Mouse (Mus musculus): ENCODE results near the gene Fosb. TPM values are rescaled to one million over a fixed set of nuclear protein-coding genes. Genes with fewer than 3 reads are reported as not detected.

The Fosb gene
- polyA plus RNA-seq, 1 experiment from 2014 or later, result 0.07 TPM

- H3K9ac ChIP-seq (replicated peaks; ENCODE audit: low read depth, low read length), result no peak overlapping the region
- H3K36me3 ChIP-seq (ENCODE audit: control insufficient read depth, insufficient read depth, low read length), result no peaks in the 10 kb centered on the region
- 68% methylated on average over 25 of the region's 25 CpGs for WGBS
- peaks cover 16% of the 10 kb centered on the region for H3K4me1 ChIP-seq (ENCODE audit: control insufficient read depth, insufficient read depth, low read length)
- H3K27ac ChIP-seq (ENCODE audit: low read length), result no peak overlapping the region
- no peak for ATAC-seq (ENCODE audit: insufficient number of reproducible peaks, insufficient read depth, low FRiP score, low read depth)
- no peak overlapping the region for H3K4me2 ChIP-seq (replicated peaks; ENCODE audit: low read depth, low read length)
- no peak overlapping the region for H3K4me3 ChIP-seq (ENCODE audit: low read depth, low read length)
- peaks cover 40% of the 10 kb centered on the region for H3K27me3 ChIP-seq (ENCODE audit: control insufficient read depth, insufficient read depth, low read length)
- H3K9me3 ChIP-seq (ENCODE audit: control insufficient read depth, low read depth, low read length), result no peaks in the 10 kb centered on the region
Measured at GRCm38 (mm10) chr7:19306819-19307738, 2.8 kb downstream of the Fosb start.

DNA sequence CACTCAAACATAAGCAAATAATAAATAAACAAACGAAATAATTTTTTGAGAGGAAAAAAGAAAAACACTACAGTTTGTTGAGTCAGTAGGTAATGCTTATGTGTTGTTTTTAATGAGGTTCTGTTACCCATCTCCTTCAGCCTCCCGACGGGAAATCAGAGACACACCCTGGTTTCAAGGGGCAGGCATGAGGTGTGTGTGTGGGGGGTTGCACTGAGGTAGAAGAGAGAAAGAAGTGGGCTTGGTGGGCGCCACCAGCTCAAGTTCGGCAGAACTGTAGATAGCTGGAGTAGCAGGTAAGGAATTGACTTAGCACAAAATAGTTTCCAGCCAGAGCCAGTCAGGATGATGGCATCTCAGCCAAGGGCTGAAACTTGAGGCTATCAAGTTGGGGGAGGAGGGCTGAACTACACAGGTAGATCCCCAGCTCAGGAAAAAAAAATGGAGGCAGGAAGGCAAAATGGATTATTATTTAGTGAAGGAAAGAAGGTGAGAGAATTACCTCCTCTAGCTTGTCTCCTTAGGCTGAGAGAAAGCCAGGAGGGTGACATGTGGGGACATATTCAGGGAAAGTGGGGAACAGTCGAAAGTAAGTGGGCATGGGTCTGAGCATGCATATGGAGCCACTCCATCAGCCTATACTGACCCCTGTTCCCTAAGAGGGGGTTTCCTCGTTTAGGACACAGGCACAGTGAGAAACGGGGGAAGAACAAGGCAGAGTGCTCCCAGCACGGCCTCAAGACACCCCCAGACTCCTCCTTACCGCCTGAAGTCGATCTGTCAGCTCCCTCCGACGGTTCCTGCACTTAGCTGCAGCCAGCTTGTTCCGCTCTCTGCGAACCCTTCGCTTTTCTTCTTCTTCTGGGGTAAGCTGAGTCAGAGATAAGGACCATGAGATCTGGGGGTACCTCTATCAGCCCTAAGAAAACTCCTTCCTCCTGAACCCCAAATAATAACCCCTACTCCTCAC, 3.8 kb downstream of the Fosb start:
- no peak overlapping the region for H3K4me2 ChIP-seq (replicated peaks; ENCODE audit: low read depth, low read length)
- H3K4me3 ChIP-seq (ENCODE audit: low read depth, low read length), result no peak overlapping the region
- no peak overlapping the region for H3K9ac ChIP-seq (replicated peaks; ENCODE audit: low read depth, low read length)
- 55% methylated on average over 16 of the region's 16 CpGs for WGBS
- no peak for ATAC-seq (ENCODE audit: insufficient number of reproducible peaks, insufficient read depth, low FRiP score, low read depth)
- H3K9me3 ChIP-seq (ENCODE audit: control insufficient read depth, low read depth, low read length), result no peaks in the 10 kb centered on the region
- H3K4me1 ChIP-seq (ENCODE audit: control insufficient read depth, insufficient read depth, low read length), result peaks cover 20% of the 10 kb centered on the region
- no peaks in the 10 kb centered on the region for H3K36me3 ChIP-seq (ENCODE audit: control insufficient read depth, insufficient read depth, low read length)
- peaks cover 44% of the 10 kb centered on the region for H3K27me3 ChIP-seq (ENCODE audit: control insufficient read depth, insufficient read depth, low read length)
- H3K27ac ChIP-seq (ENCODE audit: low read length), result no peak overlapping the region

GRCm38 (mm10) chr7:19305413-19305735, 4.5 kb downstream of the Fosb start:
- ATAC-seq (ENCODE audit: insufficient number of reproducible peaks, insufficient read depth, low FRiP score, low read depth), result no peak
- 6% methylated on average over 6 of the region's 6 CpGs for WGBS
- Histone ChIP-seq H3K9me3 (ENCODE audit: control insufficient read depth, low read depth, low read length) (no peaks in the 10 kb centered on the region), H3K9ac (replicated peaks; ENCODE audit: low read depth, low read length) (no peak overlapping the region), H3K4me3 (ENCODE audit: low read depth, low read length) (peak overlapping the region; percentile 33; the same call in 1 of the 2 replicates), H3K4me1 (ENCODE audit: control insufficient read depth, insufficient read depth, low read length) (peaks cover 17% of the 10 kb centered on the region), H3K4me2 (replicated peaks; ENCODE audit: low read depth, low read length) (0 out of 2 replicates have a peak overlapping the region, but pooled peaks have one; percentile 48), H3K36me3 (ENCODE audit: control insufficient read depth, insufficient read depth, low read length) (no peaks in the 10 kb centered on the region), H3K27ac (ENCODE audit: low read length) (no peak overlapping the region), H3K27me3 (ENCODE audit: control insufficient read depth, insufficient read depth, low read length) (peaks cover 44% of the 10 kb centered on the region)

DNA sequence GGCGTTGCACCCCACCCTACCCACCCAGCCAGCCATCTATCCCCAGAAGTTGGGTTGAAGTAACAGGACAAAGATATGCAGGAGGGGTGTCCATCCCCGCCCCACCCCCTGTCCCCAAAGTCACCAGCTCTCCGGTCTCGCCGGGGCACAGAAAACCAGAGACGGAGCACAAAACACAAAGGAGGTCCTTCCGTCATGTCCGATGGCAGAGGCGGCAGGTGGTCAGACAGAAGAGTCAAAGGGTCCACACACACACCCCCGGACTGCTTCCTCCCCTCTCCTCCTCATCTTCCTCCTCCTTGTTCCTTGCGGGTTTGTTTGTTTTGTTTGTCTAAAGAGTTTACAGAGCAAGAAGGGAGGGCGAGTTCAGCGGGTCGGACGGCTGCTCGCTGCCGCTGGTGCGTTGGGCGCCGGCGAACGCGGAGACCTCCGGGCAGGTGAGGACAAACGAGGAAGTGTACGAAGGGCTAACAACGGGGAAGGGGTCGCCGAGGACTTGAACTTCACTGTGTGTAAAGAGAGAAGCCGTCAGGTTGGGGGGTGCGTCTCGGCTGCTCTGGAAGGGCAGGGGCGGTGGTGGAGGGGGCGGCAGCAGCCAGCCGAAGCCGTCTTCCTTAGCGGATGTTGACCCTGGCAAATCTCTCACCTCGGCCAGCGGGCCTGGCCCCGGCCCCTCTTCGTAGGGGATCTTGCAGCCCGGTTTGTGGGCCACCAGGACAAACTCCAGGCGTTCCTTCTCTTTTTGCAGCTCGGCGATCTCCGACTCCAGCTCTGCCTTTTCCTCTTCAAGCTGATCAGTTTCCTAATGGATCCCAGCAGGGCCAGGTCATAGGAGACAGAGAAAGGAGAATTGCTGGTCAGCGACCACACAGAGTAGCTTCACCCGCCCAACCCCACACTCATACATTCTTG, 5.1 kb downstream of the Fosb start:
- Histone ChIP-seq H3K27ac (ENCODE audit: low read length) (no peak overlapping the region), H3K9ac (replicated peaks; ENCODE audit: low read depth, low read length) (0 out of 2 replicates have a peak overlapping the region, but pooled peaks have one; percentile 30), H3K9me3 (ENCODE audit: control insufficient read depth, low read depth, low read length) (no peaks in the 10 kb centered on the region), H3K4me1 (ENCODE audit: control insufficient read depth, insufficient read depth, low read length) (peaks cover 16% of the 10 kb centered on the region), H3K27me3 (ENCODE audit: control insufficient read depth, insufficient read depth, low read length) (peaks cover 44% of the 10 kb centered on the region), H3K4me2 (replicated peaks; ENCODE audit: low read depth, low read length) (peak overlapping the region; percentile 48), H3K36me3 (ENCODE audit: control insufficient read depth, insufficient read depth, low read length) (no peaks in the 10 kb centered on the region), H3K4me3 (ENCODE audit: low read depth, low read length) (peak overlapping the region; percentile 33)
- WGBS, result 3% methylated on average over 48 of the region's 48 CpGs
- ATAC-seq (ENCODE audit: insufficient number of reproducible peaks, insufficient read depth, low FRiP score, low read depth), result no peak

GRCm38 (mm10) chr7:19303770-19304169, 6.1 kb downstream of the Fosb start:
- H3K36me3 ChIP-seq (ENCODE audit: control insufficient read depth, insufficient read depth, low read length), result no peaks in the 10 kb centered on the region
- H3K9me3 ChIP-seq (ENCODE audit: control insufficient read depth, low read depth, low read length), result no peaks in the 10 kb centered on the region
- peaks cover 16% of the 10 kb centered on the region for H3K4me1 ChIP-seq (ENCODE audit: control insufficient read depth, insufficient read depth, low read length)
- peaks cover 44% of the 10 kb centered on the region for H3K27me3 ChIP-seq (ENCODE audit: control insufficient read depth, insufficient read depth, low read length)
- no peak overlapping the region for H3K9ac ChIP-seq (replicated peaks; ENCODE audit: low read depth, low read length)
- WGBS, result 1% methylated on average over 16 of the region's 16 CpGs
- H3K4me2 ChIP-seq (replicated peaks; ENCODE audit: low read depth, low read length), result 0 out of 2 replicates have a peak overlapping the region, but pooled peaks have one; percentile 48
- H3K4me3 ChIP-seq (ENCODE audit: low read depth, low read length), result no peak overlapping the region; the same call in 1 of the 2 replicates
- no peak overlapping the region for H3K27ac ChIP-seq (ENCODE audit: low read length)
- no peak for ATAC-seq (ENCODE audit: insufficient number of reproducible peaks, insufficient read depth, low FRiP score, low read depth)

GRCm38 (mm10) chr7:19303046-19303305, 6.9 kb downstream of the Fosb start:
- H3K4me1 ChIP-seq (ENCODE audit: control insufficient read depth, insufficient read depth, low read length), result peaks cover 15% of the 10 kb centered on the region
- H3K27ac ChIP-seq (ENCODE audit: low read length), result no peak overlapping the region
- WGBS, result 84% methylated on average over 12 of the region's 12 CpGs
- no peak overlapping the region for H3K4me2 ChIP-seq (replicated peaks; ENCODE audit: low read depth, low read length)
- H3K4me3 ChIP-seq (ENCODE audit: low read depth, low read length), result no peak overlapping the region
- H3K27me3 ChIP-seq (ENCODE audit: control insufficient read depth, insufficient read depth, low read length), result peaks cover 44% of the 10 kb centered on the region
- no peak for ATAC-seq (ENCODE audit: insufficient number of reproducible peaks, insufficient read depth, low FRiP score, low read depth)
- no peaks in the 10 kb centered on the region for H3K9me3 ChIP-seq (ENCODE audit: control insufficient read depth, low read depth, low read length)
- no peak overlapping the region for H3K9ac ChIP-seq (replicated peaks; ENCODE audit: low read depth, low read length)
- no peaks in the 10 kb centered on the region for H3K36me3 ChIP-seq (ENCODE audit: control insufficient read depth, insufficient read depth, low read length)

GRCm38 (mm10) chr7:19302264-19303045, 7.4 kb downstream of the Fosb start:
- no peak overlapping the region for H3K9ac ChIP-seq (replicated peaks; ENCODE audit: low read depth, low read length)
- WGBS, result 49% methylated on average over 13 of the region's 13 CpGs
- peaks cover 44% of the 10 kb centered on the region for H3K27me3 ChIP-seq (ENCODE audit: control insufficient read depth, insufficient read depth, low read length)
- H3K4me1 ChIP-seq (ENCODE audit: control insufficient read depth, insufficient read depth, low read length), result peaks cover 13% of the 10 kb centered on the region
- no peaks in the 10 kb centered on the region for H3K36me3 ChIP-seq (ENCODE audit: control insufficient read depth, insufficient read depth, low read length)
- no peak overlapping the region for H3K4me3 ChIP-seq (ENCODE audit: low read depth, low read length)
- ATAC-seq (ENCODE audit: insufficient number of reproducible peaks, insufficient read depth, low FRiP score, low read depth), result no peak
- H3K27ac ChIP-seq (ENCODE audit: low read length), result no peak overlapping the region
- H3K9me3 ChIP-seq (ENCODE audit: control insufficient read depth, low read depth, low read length), result no peaks in the 10 kb centered on the region
- no peak overlapping the region for H3K4me2 ChIP-seq (replicated peaks; ENCODE audit: low read depth, low read length)

Measured in stomach, embryonic 14.5 days (tissue).